Mouse (Mus musculus) cortical plate, adult 2 months (tissue): ENCODE measurements around the gene Spred2. TPM values are rescaled to one million over a fixed set of nuclear protein-coding genes. Genes with fewer than 3 reads are reported as not detected.

ENCODE experiments used
- H3K27ac ChIP-seq: fragments of 200-500 bp; 2 replicates; pipeline ENCODE4 v1.5.1; 2012; ENCODE audit warnings: low read length, control low read depth, inconsistent platforms; ENCODE audit not compliant: insufficient read depth
- H3K4me1 ChIP-seq: fragments of 200-500 bp; 2 replicates; pipeline ENCODE4 v1.6.1; 2011; ENCODE audit warnings: low read length; ENCODE audit not compliant: control insufficient read depth, insufficient read depth
- H3K4me3 ChIP-seq: fragments of 200-500 bp; 2 replicates; pipeline ENCODE4 v1.5.1; 2011; ENCODE audit warnings: mild to moderate bottlenecking, low read length, control low read depth; ENCODE audit not compliant: insufficient read depth
- CTCF ChIP-seq: fragments of 200-500 bp; IDR thresholded peaks from 2 replicates; pipeline ENCODE4 v1.5.1; 2011; ENCODE audit warnings: mild to moderate bottlenecking, control low read depth, low read length; ENCODE audit not compliant: insufficient read depth; ENCODE audit errors: extremely low read depth
- POLR2A ChIP-seq: fragments of 200-500 bp; IDR thresholded peaks from 2 replicates; pipeline ENCODE4 v1.6.1; 2011; ENCODE audit warnings: mild to moderate bottlenecking, low read length, control low read depth; ENCODE audit not compliant: insufficient read depth; ENCODE audit errors: extremely low read depth
- polyA plus RNA-seq: library from polyadenylated mRNA; depleted of rRNA; stranded (reverse); fragments of >200 nt; gene quantifications from 2 replicates; pipeline ENCODE4 v1.2.3, GENCODE M21; 2012

The Spred2 gene
- polyA plus RNA-seq, 1 experiment = 42.0 TPM

DNA sequence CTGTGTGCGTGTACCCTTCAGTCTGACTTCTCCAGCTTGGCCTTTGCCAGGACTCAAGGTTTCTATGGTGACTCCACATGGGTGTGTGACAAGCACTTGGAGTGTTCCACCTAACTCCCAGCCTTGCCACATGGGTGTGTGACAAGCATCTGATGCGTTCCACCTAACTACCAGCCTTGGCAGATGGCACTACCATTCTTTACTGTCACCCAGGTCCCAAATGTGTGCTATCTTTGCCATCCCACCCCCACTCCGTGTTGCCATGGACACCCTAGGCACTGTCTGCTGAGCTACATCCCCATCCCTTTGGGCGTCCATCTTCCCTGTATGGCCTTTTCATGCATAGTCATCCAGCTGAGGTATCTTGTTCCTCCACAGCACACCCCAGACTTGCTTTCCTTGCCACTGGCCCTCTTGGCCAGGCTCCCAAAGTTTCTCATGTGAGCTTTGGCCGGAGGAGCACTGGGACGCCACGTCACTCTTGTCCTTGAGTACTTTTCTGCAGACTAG lies 23.5 kb downstream of the Spred2 start:
- H3K4me3 ChIP-seq = no peak overlapping the region
- TF ChIP-seq POLR2A = no peak
- no peak for TF ChIP-seq CTCF
- no peak overlapping the region for H3K27ac ChIP-seq
- H3K4me1 ChIP-seq = peaks cover 13% of the 10 kb centered on the region

- H3K4me3 ChIP-seq = no peak overlapping the region
- H3K4me1 ChIP-seq = peaks cover 12% of the 10 kb centered on the region
- TF ChIP-seq CTCF (no peak), POLR2A (no peak)
- no peak overlapping the region for H3K27ac ChIP-seq
Observed at GRCm38 (mm10) chr11:19949725-19950124, 25.6 kb downstream of the Spred2 start.

DNA sequence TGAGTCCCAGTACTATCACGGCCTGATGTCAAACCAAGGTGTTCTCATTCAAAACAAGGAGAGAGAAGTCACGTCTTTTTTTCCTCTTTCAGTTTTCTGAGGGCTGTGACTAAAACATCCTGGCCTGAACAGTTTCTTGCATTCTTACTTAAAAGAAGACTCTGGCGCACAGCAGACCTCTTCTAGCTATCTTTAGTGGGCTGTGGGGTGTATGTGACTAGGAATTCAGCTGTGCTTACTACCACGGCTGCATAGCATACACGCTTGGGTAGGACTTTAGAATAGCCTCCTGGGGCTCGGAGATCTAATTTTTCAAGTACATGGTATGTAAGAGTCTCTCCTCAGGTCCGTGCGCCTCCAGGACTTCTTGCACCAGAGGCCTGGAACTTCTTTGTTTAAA lies 26.0 kb downstream of the Spred2 start:
- peaks cover 11% of the 10 kb centered on the region for H3K4me1 ChIP-seq
- no peak overlapping the region for H3K27ac ChIP-seq
- no peak for TF ChIP-seq POLR2A
- no peak for TF ChIP-seq CTCF
- no peak overlapping the region for H3K4me3 ChIP-seq

DNA sequence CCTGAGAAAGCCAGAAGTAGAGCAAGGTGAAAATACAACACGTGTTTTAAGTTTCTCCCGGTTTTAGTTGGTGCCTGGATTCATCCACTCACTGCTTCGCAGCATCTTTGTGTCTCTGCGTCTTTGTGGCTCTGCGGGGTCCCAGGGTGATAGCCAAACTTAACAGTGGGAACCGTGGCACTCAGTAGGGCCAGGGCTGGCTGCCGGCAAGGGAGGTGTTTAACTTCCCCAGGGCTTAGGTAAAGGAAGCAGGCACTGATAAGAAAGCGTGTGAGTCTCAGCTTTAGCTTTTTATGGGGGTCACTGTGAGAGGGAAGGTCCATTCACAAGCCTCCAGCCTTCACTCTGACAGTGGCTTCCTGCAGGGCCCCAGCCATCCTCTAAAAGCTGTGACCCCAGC lies 28.8 kb downstream of the Spred2 start:
- no peak for TF ChIP-seq POLR2A
- TF ChIP-seq CTCF = no peak
- Histone ChIP-seq H3K4me1 (peaks cover 5% of the 10 kb centered on the region), H3K4me3 (no peak overlapping the region), H3K27ac (no peak overlapping the region)

DNA sequence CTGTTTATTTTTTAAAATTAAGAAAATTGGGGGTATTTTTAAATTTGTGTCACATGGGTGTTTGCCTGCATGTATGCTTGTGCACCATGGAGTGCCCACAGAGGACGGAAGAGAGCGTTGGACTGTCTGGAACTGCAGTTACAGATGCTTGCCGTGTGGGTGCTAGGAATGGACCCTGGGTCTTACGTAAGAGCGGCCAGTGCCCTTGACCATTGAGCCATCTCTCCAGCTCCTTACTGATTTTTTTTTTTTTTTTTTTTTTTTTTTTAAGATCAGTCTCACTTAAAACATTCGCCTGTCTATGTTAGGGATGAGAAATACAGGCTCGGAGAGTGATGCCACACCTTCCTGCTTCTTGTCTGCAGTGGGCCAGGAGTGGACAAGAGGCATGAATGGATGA lies 29.7 kb downstream of the Spred2 start:
- no peak overlapping the region for H3K27ac ChIP-seq
- H3K4me1 ChIP-seq = peaks cover 2% of the 10 kb centered on the region
- TF ChIP-seq CTCF (no peak), POLR2A (no peak)
- H3K4me3 ChIP-seq = no peak overlapping the region

DNA sequence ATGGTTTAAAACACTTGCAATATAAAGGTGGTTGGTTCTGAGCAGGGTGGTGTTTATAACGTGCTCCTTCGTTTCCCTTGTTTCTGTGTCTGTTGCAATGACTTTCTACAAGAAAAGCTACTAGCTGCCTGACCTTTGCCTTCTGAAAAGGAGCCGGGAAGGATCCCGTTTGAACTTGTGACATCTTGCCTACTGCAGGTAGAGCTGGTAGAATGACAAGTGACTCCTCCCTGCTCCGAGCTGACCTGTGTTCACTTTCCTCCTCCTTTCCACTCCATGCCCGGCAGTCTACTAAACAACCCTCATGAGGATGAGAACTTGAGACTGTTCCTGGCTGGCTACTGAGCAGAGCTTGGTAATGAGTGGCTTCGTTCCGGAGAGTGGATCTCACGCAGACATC lies 30.9 kb downstream of the Spred2 start:
- peaks cover 2% of the 10 kb centered on the region for H3K4me1 ChIP-seq
- H3K27ac ChIP-seq = no peak overlapping the region

DNA sequence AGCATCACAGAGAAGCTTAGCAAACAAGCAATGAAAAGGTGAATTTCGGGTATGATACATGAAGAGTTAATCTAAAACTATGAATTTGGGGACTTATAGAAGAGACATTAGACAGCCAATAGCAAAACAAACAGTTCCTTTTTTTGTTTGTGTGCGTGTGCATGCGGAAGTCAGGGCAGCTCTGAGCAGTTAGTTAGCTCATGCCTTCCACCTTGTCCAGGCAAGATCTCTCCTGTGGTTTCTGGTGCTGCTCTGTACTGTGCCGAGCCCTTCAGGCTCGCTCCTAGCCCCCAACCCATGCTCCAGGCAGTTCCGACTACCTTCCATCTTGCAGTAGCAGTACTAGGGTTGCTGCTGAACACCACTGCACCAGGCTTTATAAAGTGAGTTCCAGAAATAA lies 31.5 kb downstream of the Spred2 start:
- Histone ChIP-seq H3K4me3 (no peak overlapping the region), H3K27ac (0 out of 2 replicates have a peak overlapping the region, but pooled peaks have one; percentile 40), H3K4me1 (peaks cover 2% of the 10 kb centered on the region)
- no peak for TF ChIP-seq CTCF
- TF ChIP-seq POLR2A = no peak

More for the DNA sequence above, 30.9 kb downstream of the Spred2 start:
- no peak overlapping the region for H3K4me3 ChIP-seq
- TF ChIP-seq POLR2A = no peak
- TF ChIP-seq CTCF = no peak

DNA sequence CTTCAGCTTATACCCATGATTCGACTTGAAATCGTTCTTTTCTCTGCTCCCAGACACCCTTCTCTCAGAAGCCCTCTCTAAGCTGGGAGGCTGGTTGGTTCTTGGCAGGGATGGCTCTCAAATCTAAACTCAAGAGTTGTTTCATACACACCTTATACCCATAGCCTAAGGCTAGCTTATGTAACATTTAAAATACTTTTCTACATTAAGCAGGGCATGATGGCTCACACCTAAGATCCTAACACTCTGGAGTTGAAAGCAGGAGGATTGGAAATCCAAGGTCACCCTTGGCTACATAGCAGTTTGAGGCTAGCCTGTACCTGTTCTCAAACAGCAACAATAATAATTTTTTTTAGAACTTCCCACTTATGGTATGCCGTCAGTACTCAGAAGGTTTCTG lies 34.8 kb downstream of the Spred2 start:
- TF ChIP-seq CTCF = no peak
- no peak for TF ChIP-seq POLR2A
- no peak overlapping the region for H3K4me3 ChIP-seq
- H3K4me1 ChIP-seq = peaks cover 8% of the 10 kb centered on the region
- no peak overlapping the region for H3K27ac ChIP-seq

GRCm38 (mm10) chr11:19959897-19960296 lies 35.7 kb downstream of the Spred2 start:
- H3K4me3 ChIP-seq = no peak overlapping the region
- H3K27ac ChIP-seq = no peak overlapping the region
- peaks cover 10% of the 10 kb centered on the region for H3K4me1 ChIP-seq

DNA sequence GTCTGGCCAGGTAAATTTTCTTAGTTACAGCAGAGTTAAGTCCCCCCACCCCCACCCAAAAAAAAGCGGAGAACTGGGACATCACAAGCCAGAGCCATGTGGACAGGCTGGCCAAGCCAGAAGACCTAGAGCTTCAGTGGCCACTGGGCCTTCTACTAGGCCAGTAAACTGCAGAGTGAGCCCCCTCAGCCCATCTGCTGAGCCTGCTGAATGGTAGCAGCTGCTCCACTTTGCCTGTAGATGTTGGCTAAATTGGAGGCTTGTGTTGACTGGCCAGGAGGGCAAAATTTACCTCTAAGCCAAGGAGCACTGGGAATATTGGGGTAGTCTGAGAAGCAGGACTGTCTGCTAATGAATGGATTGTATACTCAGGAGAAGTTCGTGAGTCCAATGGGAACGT lies 36.4 kb downstream of the Spred2 start:
- no peak overlapping the region for H3K27ac ChIP-seq
- no peak overlapping the region for H3K4me3 ChIP-seq
- no peak for TF ChIP-seq CTCF
- TF ChIP-seq POLR2A = no peak
- H3K4me1 ChIP-seq = peaks cover 14% of the 10 kb centered on the region

More at GRCm38 (mm10) chr11:19959897-19960296, 35.7 kb downstream of the Spred2 start:
- TF ChIP-seq CTCF (no peak), POLR2A (no peak)

GRCm38 (mm10) chr11:19961088-19961487 lies 36.9 kb downstream of the Spred2 start:
- TF ChIP-seq POLR2A = no peak
- TF ChIP-seq CTCF = no peak
- Histone ChIP-seq H3K27ac (no peak overlapping the region), H3K4me1 (peaks cover 12% of the 10 kb centered on the region; the same call in 1 of the 2 replicates), H3K4me3 (no peak overlapping the region)
